Mouse (Mus musculus) testis, adult 10 weeks (tissue): ENCODE results near the gene Gnaq. TPM values are rescaled to one million over a fixed set of nuclear protein-coding genes. Genes with fewer than 3 reads are reported as not detected.

Experiments
- polyA plus RNA-seq: library from polyadenylated mRNA; stranded (reverse); fragments of 350-450 nt; fragmentation: Illumina TruSeq; extraction: RNeasy Lipid Tissue Mini Kit (QIAGEN cat#74804); gene quantifications from one replicate; pipeline ENCODE4 v1.2.3, GENCODE M21; 2014; ENCODE audit warnings: low read depth, low replicate concordance

Gnaq gene
- polyA plus RNA-seq, result 10.7 TPM

GRCm38 (mm10) chr19:16132791-16132864 is at the start of gene Gnaq:
Gene Gnaq (plus strand): TSS chr19:16132831.

GRCm38 (mm10) chr19:16435531-16436231 is 303.1 kb downstream of the Gnaq start, which contains the start of gene Gna14:
Gene Gna14 (plus strand): TSS chr19:16435762.

Other genes with a start within 250 kb of the Gnaq start
- gene Psat1, start 185.5 kb upstream of the Gnaq start, polyA plus RNA-seq, result 17.2 TPM
- gene Cep78, start 147.8 kb upstream of the Gnaq start, polyA plus RNA-seq, result 14.8 TPM